Mouse (Mus musculus): ENCODE data around the gene Slc4a1. TPM values are rescaled to one million over a fixed set of nuclear protein-coding genes. Genes with fewer than 3 reads are reported as not detected.

The Slc4a1 gene
- total RNA-seq, 1 experiment from 2014 or later, result 14.8 TPM

- ATAC-seq (ENCODE audit: extremely low read depth, insufficient number of reproducible peaks, low FRiP score, poor library complexity, severe bottlenecking), result peak; percentile 45
These were observed 49.3 kb downstream of the Slc4a1 start for GRCm38 (mm10) chr11:102316572-102317297.

- no peak for ATAC-seq (ENCODE audit: extremely low read depth, insufficient number of reproducible peaks, low FRiP score, poor library complexity, severe bottlenecking)
These were observed 50.1 kb downstream of the Slc4a1 start for GRCm38 (mm10) chr11:102315690-102316571.

GRCm38 (mm10) chr11:102314321-102314720 lies 51.7 kb downstream of the Slc4a1 start:
- no peak for ATAC-seq (ENCODE audit: extremely low read depth, insufficient number of reproducible peaks, low FRiP score, poor library complexity, severe bottlenecking)

DNA sequence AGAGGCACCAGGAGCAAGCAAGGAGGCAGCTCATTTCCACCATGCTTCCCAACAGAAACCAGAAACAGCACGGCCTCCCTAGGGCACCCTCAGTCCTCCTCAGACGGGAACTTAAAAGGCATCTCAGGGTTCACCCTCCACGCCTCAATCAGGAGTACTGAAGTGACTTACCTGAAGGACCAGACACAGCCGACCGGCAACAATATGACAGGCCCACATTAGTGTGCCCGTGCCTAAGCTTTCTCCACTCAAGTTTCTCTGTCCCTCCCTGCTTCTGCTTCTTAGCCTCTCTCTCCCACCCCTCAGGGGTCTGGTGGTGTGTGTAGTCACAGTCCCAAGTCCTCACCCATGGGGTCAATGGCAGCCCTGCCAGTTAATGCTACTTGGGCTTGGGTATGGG lies 53.4 kb downstream of the Slc4a1 start:
- ATAC-seq (ENCODE audit: extremely low read depth, insufficient number of reproducible peaks, low FRiP score, poor library complexity, severe bottlenecking), result no peak

DNA sequence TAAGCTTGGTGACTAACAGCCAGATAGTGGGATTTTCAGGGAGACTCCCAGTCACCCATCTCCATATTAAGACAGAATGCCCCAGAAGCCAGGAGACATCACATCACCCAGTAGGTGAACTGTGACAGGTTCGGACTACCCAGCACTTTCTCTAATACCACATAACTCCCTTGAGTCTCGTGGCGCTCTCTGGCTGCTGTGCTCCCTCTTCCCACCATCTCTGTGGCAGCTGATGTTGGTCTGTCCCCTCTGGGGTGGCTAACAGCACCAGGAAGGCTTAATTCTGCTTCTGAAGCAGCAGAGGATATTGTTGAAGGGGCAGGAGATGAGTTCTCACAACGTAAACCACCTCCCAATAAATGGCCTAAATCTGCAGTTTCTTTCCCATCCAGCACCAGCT lies 54.0 kb downstream of the Slc4a1 start:
- no peak for ATAC-seq (ENCODE audit: extremely low read depth, insufficient number of reproducible peaks, low FRiP score, poor library complexity, severe bottlenecking)

- no peak for ATAC-seq (ENCODE audit: extremely low read depth, insufficient number of reproducible peaks, low FRiP score, poor library complexity, severe bottlenecking)
These were observed 55.0 kb downstream of the Slc4a1 start for GRCm38 (mm10) chr11:102310768-102311695.

DNA sequence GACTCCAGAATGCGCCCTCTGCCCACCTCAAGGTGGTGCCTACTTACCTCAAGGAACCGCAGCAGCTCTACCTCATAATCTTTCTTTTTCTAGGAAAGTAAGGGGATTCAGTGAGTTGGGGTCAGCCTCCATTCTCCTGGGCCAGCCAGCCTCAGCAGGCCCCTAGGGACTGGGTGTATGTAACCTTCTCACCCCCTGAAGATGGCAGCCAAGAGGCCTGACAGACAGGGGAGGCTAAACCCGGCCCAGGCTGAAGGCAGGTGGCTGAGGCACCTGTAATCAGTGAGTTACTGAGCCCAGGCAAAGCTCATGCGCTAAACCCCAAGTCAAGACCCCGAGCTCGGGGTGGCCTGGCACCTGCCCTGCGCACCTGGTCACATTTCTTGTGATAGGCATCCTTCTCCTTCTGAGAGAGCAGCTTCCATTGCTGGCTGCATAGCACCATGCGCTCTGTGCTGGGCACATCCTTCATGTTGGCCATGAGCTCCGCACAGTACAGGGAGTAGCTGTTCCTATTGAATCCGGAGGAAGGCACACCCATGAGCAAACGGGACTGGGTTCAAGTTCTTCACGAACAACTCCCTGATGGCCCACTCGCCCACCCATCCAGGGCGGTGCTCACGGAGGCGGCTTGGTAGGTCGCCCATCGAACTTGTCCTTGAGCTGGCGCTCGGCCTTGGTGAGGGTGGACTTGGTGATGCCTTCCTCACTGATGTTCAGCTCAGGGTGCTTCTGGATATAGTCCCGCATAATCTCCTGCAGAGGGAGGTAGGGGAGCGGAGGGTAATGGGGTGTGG lies 56.0 kb downstream of the Slc4a1 start:
- ATAC-seq (ENCODE audit: extremely low read depth, insufficient number of reproducible peaks, low FRiP score, poor library complexity, severe bottlenecking), result no peak

DNA sequence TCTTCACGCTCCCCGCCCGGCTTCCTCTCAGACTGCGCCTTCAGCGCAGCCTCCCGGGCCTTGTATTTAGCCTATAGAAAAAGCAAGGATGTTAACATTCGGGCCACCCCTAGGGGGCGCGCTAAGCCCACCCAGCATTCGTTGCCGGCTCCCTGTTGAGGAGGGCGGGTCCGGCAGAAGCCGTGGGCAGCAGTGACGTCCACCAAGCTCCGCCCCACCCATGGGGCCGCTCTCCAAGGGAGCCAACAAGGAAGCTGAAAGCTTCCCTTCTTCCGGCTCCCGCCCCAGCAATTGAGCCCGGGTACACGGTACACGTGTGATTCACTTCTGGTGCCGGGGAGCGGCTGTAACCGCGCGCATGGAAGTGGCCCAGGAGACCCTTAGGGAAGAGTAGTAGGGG lies 57.0 kb downstream of the Slc4a1 start:
- ATAC-seq (ENCODE audit: extremely low read depth, insufficient number of reproducible peaks, low FRiP score, poor library complexity, severe bottlenecking), result peak; percentile 94

- no peak for ATAC-seq (ENCODE audit: extremely low read depth, insufficient number of reproducible peaks, low FRiP score, poor library complexity, severe bottlenecking)
These were observed 57.9 kb downstream of the Slc4a1 start for GRCm38 (mm10) chr11:102308104-102308503.

GRCm38 (mm10) chr11:102305359-102305758 lies 60.6 kb downstream of the Slc4a1 start:
- ATAC-seq (ENCODE audit: extremely low read depth, insufficient number of reproducible peaks, low FRiP score, poor library complexity, severe bottlenecking), result no peak

GRCm38 (mm10) chr11:102304141-102304540 lies 61.9 kb downstream of the Slc4a1 start:
- ATAC-seq (ENCODE audit: extremely low read depth, insufficient number of reproducible peaks, low FRiP score, poor library complexity, severe bottlenecking), result no peak

DNA sequence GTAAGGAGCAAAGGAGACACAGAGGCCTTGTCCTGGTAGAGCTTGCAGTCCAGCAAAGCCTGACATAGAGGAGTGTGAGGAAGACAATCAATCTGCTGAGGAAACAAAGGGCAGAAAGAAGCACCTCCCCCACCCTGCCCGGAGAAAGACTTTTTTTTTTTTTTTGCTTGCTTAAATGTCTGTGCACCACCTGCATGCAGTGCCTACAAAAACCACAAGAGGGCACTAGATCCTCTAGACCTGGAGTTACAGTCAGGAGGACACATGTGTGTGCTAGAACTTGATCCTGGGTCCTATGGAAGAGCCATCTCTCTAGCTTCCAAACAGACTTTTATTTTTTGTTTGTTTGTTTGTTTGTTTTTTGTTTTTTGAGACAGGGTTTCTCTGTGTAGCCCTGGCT lies 66.2 kb downstream of the Slc4a1 start:
- no peak for ATAC-seq (ENCODE audit: extremely low read depth, insufficient number of reproducible peaks, low FRiP score, poor library complexity, severe bottlenecking)

Other genes with a start within 250 kb of the Slc4a1 start
- not detected in 2 replicates for gene Nags, start 220.7 kb downstream of the Slc4a1 start, total RNA-seq (2017)
- gene Tmem101, start 209.8 kb downstream of the Slc4a1 start, total RNA-seq (2017), result 7.2 and 13.6 TPM in 2 replicates
- 46.8 and 56.2 TPM in 2 replicates for gene Lsm12, start 180.9 kb downstream of the Slc4a1 start, total RNA-seq (2017)
- gene G6pc3, start 176.6 kb downstream of the Slc4a1 start, total RNA-seq (2017), result 14.7 and 16.5 TPM in 2 replicates
- gene Hdac5, start 136.0 kb downstream of the Slc4a1 start, total RNA-seq (2017), result 62.9 and 64.1 TPM in 2 replicates
- gene BC030867, start 117.3 kb downstream of the Slc4a1 start, total RNA-seq (2017), result not detected in 2 replicates
- gene Asb16, start 97.5 kb downstream of the Slc4a1 start, total RNA-seq (2017), result not detected in 2 replicates
- 51.1 and 54.8 TPM in 2 replicates for gene Tmub2, start 81.3 kb downstream of the Slc4a1 start, total RNA-seq (2017)
- 36.7 and 44.5 TPM in 2 replicates for gene Atxn7l3, start 69.6 kb downstream of the Slc4a1 start, total RNA-seq (2017)
- 169 and 195 TPM in 2 replicates for gene Ubtf, start 46.5 kb downstream of the Slc4a1 start, total RNA-seq (2017)
- 0.74 and 1.0 TPM in 2 replicates for gene Rundc3a, start 27.2 kb upstream of the Slc4a1 start, total RNA-seq (2017)
- gene Slc25a39, start 41.7 kb upstream of the Slc4a1 start, total RNA-seq (2017), result 31.0 and 36.2 TPM in 2 replicates
- gene Grn, start 64.1 kb upstream of the Slc4a1 start, total RNA-seq (2017), result 44.9 and 45.2 TPM in 2 replicates
- not detected in 2 replicates for gene Fam171a2, start 81.5 kb upstream of the Slc4a1 start, total RNA-seq (2017)
- 37.8 and 42.2 TPM in 2 replicates for gene Itga2b, start 103.9 kb upstream of the Slc4a1 start, total RNA-seq (2017)
- 52.8 and 56.9 TPM in 2 replicates for gene Gpatch8, start 190.2 kb upstream of the Slc4a1 start, total RNA-seq (2017)
- gene Gm11627, start 213.3 kb upstream of the Slc4a1 start, total RNA-seq (2017), result not detected in 2 replicates
- 0.12 TPM in 1 of 2 replicates, not detected in the other for gene Fzd2, start 238.2 kb upstream of the Slc4a1 start, total RNA-seq (2017)